Mouse (Mus musculus): ENCODE measurements around the gene Bpifb9a. TPM values are rescaled to one million over a fixed set of nuclear protein-coding genes. Genes with fewer than 3 reads are reported as not detected.
"Not testable (repeated sequence)": the region's sequence is repeated elsewhere in the genome, so short reads cannot be mapped to it uniquely, and the experiment has no call there.

The Bpifb9a gene
- 0.07 TPM in 1 of 2 replicates, not detected in the other for polyA plus RNA-seq (2016; fragmentation: Nextera tagmentation; extraction: Ambion mirVana)

DNA sequence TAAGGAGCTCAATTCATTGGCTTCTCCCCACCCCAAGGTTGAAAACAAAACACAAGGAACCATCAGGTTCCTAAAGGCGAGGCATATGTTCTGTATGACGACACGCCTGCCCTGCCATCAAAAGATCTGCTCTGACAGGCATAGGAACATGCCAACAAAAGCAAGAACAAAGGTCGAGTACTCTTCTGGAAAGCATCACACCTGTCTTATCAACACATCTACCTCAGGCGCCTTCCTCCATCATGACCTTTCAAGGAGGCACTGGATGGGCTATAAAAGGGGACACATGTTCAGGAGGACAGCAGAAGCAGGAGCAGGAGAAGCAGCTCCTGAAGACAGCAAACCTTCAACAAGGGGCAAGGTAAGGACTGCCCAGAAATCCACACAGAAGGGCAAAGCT is at the start of gene Bpifb9a:
Gene Bpifb9a, plus strand, starts transcription at position 301 of the 400 bp plus-strand sequence.
- not testable (repeated sequence) for H3K27ac ChIP-seq

DNA sequence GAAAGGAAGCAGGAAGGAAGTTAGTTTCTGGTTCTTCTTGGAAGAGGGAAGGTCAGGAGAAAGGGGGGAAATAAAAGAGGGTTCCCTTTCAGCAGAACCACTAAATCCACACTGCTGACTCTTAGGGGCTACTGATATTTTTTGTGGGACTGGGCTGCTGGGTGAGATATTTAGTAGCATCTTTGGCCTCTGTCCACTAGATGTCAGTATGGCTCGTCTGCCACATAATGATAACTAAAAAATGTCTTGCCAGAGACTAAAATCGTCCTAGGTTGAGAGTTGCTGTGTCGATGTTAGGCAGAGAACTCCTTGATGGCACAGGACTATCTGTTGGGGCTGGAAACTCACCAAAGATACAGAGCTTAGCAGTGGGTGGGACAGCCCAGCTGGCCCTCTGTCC is 48.5 kb upstream of the Bpifb9a start:
- Histone ChIP-seq H3K27me3 (ENCODE audit: insufficient read depth, poor library complexity, severe bottlenecking) (peaks cover 24% of the 10 kb centered on the region), H3K27ac (no peak overlapping the region), H3K4me3 (no peak overlapping the region), H3K9me3 (no peaks in the 10 kb centered on the region), H3K36me3 (no peaks in the 10 kb centered on the region), H3K4me1 (peaks cover 20% of the 10 kb centered on the region)
- DNase-seq (ENCODE audit: low spot score), result no peak
- 13% methylated on average over 3 of the region's 3 CpGs for WGBS

More for the DNA sequence above, at the start of gene Bpifb9a:
- H3K4me3 ChIP-seq; H3K4me1 ChIP-seq; DNase-seq (ENCODE audit: low spot score); H3K36me3 ChIP-seq; H3K27me3 ChIP-seq (ENCODE audit: insufficient read depth, poor library complexity, severe bottlenecking); H3K9me3 ChIP-seq: not testable (repeated sequence)
- 79% methylated on average over 5 of the region's 5 CpGs for WGBS

DNA sequence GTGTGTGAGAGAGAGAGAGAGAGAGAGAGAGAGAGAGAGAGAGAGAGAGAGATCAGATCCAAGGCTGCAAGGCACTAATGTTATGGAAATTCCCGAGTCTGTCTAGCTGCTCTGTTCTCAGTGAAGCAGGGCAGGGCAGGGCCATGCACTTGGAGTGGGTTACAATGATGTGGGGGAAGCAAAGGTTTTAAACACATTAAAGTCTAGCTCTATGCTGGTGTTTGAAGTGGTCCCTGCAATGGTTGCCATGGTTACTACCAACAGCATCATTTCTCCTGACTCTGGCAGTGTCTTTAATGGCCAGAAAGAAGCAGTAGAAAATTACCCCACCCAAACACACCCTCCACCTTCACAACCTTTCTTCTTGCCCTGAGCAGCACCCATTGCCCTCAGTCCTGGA is 46.5 kb upstream of the Bpifb9a start:
- Histone ChIP-seq H3K9me3 (no peaks in the 10 kb centered on the region), H3K36me3 (no peaks in the 10 kb centered on the region), H3K27ac (no peak overlapping the region), H3K4me3 (no peak overlapping the region), H3K4me1 (peaks cover 18% of the 10 kb centered on the region), H3K27me3 (ENCODE audit: insufficient read depth, poor library complexity, severe bottlenecking) (peaks cover 22% of the 10 kb centered on the region)
- WGBS, result 69% methylated on average over 1 of the region's 1 CpGs
- no peak for DNase-seq (ENCODE audit: low spot score)

DNA sequence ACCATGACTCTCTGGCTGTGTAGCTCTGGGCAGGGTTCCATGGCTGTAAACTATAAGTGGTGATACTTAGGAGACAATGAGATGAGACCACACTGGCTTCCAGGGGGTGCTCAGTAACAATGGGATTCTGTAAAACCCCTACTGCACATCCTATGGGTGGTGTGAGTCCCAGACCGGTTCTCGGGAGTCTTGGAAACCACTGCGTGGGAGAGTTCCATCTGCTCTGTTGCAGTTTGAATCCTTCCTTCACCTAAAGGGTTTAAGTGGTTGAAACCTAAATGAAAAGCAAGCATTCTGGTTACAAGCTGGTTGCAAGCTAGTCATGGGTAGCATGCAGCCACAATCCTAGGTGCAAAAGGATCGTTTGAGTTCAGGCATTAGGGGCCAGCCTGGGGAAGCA is 45.8 kb upstream of the Bpifb9a start:
- Histone ChIP-seq H3K4me3 (no peak overlapping the region), H3K4me1 (peaks cover 10% of the 10 kb centered on the region), H3K36me3 (no peaks in the 10 kb centered on the region), H3K27me3 (ENCODE audit: insufficient read depth, poor library complexity, severe bottlenecking) (peaks cover 22% of the 10 kb centered on the region), H3K9me3 (no peaks in the 10 kb centered on the region), H3K27ac (no peak overlapping the region)
- no peak for DNase-seq (ENCODE audit: low spot score)
- WGBS, result 85% methylated on average over 4 of the region's 4 CpGs

DNA sequence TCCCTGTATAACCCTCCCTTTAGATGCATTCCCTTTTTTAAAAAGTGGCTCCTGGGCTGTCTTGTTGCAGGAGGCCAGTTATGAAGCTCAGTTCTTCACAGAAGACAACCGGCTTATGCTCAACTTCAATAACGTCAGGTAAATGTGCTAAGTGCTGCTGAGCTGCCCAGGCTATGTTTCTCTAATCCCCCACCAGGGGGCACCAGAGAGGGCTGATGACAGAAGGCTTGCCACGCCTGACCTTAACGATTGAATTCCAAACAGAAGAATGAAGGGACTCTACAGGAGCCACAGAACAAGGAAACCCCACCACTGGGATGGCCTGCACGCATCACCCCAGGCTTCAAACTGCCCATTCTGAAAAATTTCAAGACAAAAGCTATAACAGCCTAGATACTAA is 42.5 kb upstream of the Bpifb9a start:
- Histone ChIP-seq H3K36me3 (no peaks in the 10 kb centered on the region), H3K4me1 (no peaks in the 10 kb centered on the region), H3K9me3 (no peaks in the 10 kb centered on the region), H3K4me3 (no peak overlapping the region), H3K27me3 (ENCODE audit: insufficient read depth, poor library complexity, severe bottlenecking) (peaks cover 22% of the 10 kb centered on the region), H3K27ac (no peak overlapping the region)
- 15% methylated on average over 5 of the region's 5 CpGs for WGBS
- peak; percentile 85 for DNase-seq (ENCODE audit: low spot score)

DNA sequence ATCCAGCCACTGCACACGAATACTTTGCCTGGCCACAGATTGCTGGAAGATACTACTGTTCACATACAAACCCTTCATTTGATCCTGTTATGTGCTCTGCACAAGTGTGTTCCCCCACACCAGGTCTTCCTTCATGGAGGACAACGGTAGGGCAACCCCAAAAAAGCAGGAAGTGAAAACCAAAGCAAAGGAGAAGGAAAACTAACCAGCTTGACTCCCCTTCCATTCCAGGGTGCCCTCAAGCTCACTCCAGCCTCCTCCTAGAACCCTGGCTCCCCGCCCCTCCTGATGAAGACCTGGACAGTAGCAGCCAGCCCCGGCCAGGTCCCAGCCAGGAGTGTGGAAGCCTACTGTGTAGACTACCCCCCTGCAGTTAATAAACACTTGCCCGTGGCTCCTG is 37.7 kb upstream of the Bpifb9a start:
- 72% methylated on average over 5 of the region's 5 CpGs for WGBS
- Histone ChIP-seq H3K4me3 (no peak overlapping the region), H3K27me3 (ENCODE audit: insufficient read depth, poor library complexity, severe bottlenecking) (no peaks in the 10 kb centered on the region), H3K27ac (no peak overlapping the region), H3K9me3 (no peaks in the 10 kb centered on the region), H3K36me3 (no peaks in the 10 kb centered on the region), H3K4me1 (peaks cover 23% of the 10 kb centered on the region)
- no peak for DNase-seq (ENCODE audit: low spot score)

DNA sequence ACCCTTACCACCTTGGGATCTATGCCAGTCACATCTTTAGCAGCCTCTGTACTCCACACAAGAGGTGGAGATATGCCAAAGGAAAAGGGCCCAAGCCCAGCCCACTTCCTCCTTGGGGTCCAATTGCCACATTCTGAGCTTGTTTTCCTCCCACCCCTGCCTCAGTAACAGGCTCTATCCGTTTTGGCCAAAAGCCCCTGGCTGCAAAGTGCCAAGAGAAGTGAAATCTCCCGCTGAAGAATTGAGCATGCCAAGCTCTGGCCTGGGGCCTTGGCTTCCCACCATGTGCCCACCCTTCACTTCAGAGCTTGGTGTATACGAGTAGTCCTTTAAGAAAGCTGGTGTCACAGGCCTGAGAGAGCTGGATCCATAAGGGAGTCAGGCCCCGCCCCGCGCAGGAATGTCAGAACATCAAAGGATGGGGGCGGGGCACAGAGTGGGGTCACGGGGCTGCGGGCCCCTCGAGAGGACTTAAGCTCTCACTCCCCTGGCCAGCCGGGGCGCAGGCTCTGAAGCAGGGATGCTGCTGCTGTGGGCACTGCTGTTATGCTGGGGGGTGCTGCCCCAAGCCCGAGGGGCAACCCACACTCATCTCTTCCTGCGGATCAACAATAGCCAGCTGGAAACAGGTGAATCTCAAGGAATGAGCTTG is 34.3 kb upstream of the Bpifb9a start, which contains the start of gene Bpifb5:
Gene Bpifb5, plus strand, starts transcription at position 478 of the 652 bp plus-strand sequence.
- Histone ChIP-seq H3K27me3 (ENCODE audit: insufficient read depth, poor library complexity, severe bottlenecking) (no peaks in the 10 kb centered on the region), H3K27ac (peak within 1 kb of the TSS; percentile 67), H3K9me3 (no peaks in the 10 kb centered on the region), H3K4me3 (peak within 1 kb of the TSS; percentile 35), H3K36me3 (no peaks in the 10 kb centered on the region), H3K4me1 (peaks cover 39% of the 10 kb centered on the region)
- WGBS, result 7% methylated on average over 14 of the region's 14 CpGs
- peak; percentile 80 for DNase-seq (ENCODE audit: low spot score)

DNA sequence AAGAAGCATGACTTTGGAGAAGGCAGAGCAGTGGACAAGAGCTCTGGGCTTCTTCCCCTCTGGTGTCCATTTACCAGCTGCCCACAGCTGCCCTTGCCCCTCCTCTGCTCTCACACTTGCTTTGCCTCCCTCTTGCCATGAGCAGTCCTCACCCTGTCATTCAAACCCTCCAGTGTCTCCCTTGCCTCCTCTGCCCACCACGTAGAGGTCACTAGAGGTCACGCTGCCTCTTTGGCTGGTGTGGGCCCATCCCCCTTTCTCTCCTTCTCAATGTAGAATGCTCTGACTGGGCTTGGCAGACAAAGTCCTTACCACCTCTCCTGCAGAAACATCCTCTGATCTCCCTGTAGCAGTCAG is 33.8 kb upstream of the Bpifb9a start:
- peak overlapping the region; percentile 35 for H3K4me3 ChIP-seq

DNA sequence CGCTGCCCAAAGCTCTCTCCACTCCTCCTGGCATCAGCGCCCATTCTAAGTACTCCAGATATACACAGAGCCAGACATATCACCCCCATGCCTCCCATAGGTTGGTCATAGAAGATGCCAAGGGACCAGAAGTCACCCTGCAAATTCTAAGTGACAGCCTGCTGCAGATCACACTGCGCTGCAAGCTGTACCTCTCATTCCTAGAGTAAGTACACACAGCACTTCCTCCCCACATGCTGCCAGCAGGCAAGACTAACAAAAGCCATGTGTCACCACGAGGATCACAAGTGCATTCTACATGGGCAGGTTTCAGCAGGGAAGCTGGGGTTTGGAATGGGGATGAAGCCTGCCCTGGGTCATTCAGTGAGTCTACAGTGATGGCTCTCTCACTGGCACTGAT is 30.7 kb upstream of the Bpifb9a start:
- no peaks in the 10 kb centered on the region for H3K36me3 ChIP-seq
- peaks cover 42% of the 10 kb centered on the region for H3K4me1 ChIP-seq
- peaks cover 7% of the 10 kb centered on the region; the same call in 1 of the 2 replicates for H3K27me3 ChIP-seq (ENCODE audit: insufficient read depth, poor library complexity, severe bottlenecking)
- 76% methylated on average over 4 of the region's 4 CpGs for WGBS
- DNase-seq (ENCODE audit: low spot score), result no peak
- no peak overlapping the region for H3K4me3 ChIP-seq
- no peaks in the 10 kb centered on the region for H3K9me3 ChIP-seq
- no peak overlapping the region for H3K27ac ChIP-seq

More for the DNA sequence above, 33.8 kb upstream of the Bpifb9a start:
- Histone ChIP-seq H3K27ac (peak overlapping the region; percentile 67), H3K4me1 (peaks cover 42% of the 10 kb centered on the region), H3K27me3 (ENCODE audit: insufficient read depth, poor library complexity, severe bottlenecking) (no peaks in the 10 kb centered on the region; the same call in 1 of the 2 replicates), H3K36me3 (no peaks in the 10 kb centered on the region), H3K9me3 (no peaks in the 10 kb centered on the region)
- DNase-seq (ENCODE audit: low spot score), result no peak
- WGBS, result 21% methylated on average over 2 of the region's 2 CpGs

DNA sequence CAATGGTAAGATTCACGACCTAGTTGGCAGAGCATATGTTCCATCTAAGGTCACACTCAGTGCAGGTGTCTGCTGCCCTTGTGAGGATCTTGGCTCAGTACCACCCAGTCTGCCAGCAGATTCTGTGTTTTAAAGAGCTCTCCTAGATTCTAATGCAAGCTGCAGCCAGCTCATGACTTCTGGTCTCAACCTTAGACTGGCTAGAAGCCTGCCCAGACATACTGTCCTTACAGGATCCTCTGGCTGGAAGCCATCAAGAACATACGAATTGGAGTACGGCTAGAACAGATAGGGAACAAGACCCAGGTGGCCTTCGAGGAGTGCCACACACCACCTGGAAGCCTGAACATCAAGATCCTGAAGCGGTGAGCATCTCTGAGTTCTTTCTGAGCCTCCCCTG is 29.8 kb upstream of the Bpifb9a start:
- no peak overlapping the region for H3K27ac ChIP-seq
- H3K27me3 ChIP-seq (ENCODE audit: insufficient read depth, poor library complexity, severe bottlenecking), result peaks cover 7% of the 10 kb centered on the region; the same call in 1 of the 2 replicates
- H3K4me1 ChIP-seq, result peaks cover 39% of the 10 kb centered on the region
- WGBS, result 78% methylated on average over 5 of the region's 5 CpGs
- no peak for DNase-seq (ENCODE audit: low spot score)
- H3K9me3 ChIP-seq, result no peaks in the 10 kb centered on the region
- no peak overlapping the region for H3K4me3 ChIP-seq
- H3K36me3 ChIP-seq, result no peaks in the 10 kb centered on the region

DNA sequence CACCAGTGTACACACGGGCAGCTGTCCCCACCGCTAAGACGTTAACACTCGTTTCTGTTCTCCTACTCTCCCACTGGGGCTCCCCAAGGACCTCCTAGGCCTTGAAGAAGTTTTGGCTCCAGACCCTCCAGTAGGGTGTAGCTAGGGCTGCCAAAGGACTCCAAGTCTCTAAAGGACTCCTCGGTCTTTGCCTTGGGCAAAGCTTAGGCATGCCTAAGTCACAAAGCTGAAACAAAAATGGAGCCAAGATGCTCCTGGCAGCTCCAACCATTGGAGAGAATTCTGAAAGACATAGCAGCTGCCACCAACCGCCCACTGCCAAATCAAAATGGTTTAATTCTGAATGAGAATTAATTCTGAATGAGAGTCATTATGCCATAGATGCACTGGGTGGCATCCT is 24.2 kb upstream of the Bpifb9a start:
- H3K27ac ChIP-seq, result no peak overlapping the region
- 90% methylated on average over 6 of the region's 6 CpGs for WGBS
- no peak for DNase-seq (ENCODE audit: low spot score)

DNA sequence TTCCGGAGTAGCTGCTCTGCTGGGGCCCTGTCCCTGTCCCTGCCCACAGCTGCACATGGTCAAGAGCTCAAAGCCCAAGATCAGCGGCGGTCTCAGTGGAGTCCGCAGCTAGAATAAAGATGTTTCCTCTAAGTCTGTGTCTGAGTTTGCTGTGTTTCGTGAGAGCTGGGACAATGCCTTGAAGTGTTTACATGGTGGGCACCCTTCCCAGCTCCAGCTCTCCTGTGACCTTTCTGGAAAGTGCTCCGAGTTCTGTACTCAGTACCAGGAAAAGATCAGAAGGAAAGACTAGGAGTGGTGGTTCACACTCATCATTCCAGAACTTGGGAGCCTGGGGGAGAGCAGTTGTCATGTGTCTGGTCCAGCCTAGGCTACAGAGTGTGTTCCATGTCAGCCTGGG is 16.9 kb upstream of the Bpifb9a start:
- no peaks in the 10 kb centered on the region for H3K9me3 ChIP-seq
- DNase-seq (ENCODE audit: low spot score), result no peak
- H3K27ac ChIP-seq, result no peak overlapping the region
- no peak overlapping the region for H3K4me3 ChIP-seq
- WGBS, result 79% methylated on average over 6 of the region's 6 CpGs
- H3K27me3 ChIP-seq (ENCODE audit: insufficient read depth, poor library complexity, severe bottlenecking), result no peaks in the 10 kb centered on the region
- no peaks in the 10 kb centered on the region for H3K4me1 ChIP-seq
- H3K36me3 ChIP-seq, result no peaks in the 10 kb centered on the region

More for the DNA sequence above, 24.2 kb upstream of the Bpifb9a start:
- Histone ChIP-seq H3K27me3 (ENCODE audit: insufficient read depth, poor library complexity, severe bottlenecking) (peaks cover 7% of the 10 kb centered on the region; the same call in 1 of the 2 replicates), H3K36me3 (no peaks in the 10 kb centered on the region), H3K9me3 (no peaks in the 10 kb centered on the region), H3K4me1 (peaks cover 3% of the 10 kb centered on the region; the same call in 1 of the 2 replicates), H3K4me3 (no peak overlapping the region)

DNA sequence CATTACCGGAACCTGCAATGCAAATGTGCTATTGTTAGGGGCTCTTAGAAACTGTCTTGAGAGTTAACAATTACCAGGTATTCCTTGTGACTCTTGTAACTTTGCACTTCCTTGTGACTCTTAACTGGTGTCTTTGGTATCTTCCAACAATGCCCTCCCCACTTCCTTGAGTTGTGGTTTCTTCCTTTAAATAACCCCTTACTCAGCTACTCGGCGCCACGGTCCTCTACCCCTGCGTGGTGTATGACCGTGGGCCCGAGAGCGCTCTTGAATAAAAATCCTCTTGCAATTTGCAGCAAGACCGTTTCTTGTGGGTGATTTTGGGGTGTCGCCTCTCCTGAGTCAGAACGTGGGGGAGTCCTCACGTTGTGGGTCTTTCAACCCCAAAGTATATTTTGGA is 14.9 kb upstream of the Bpifb9a start:
- not testable (repeated sequence) for H3K9me3 ChIP-seq; H3K27ac ChIP-seq; H3K4me1 ChIP-seq; H3K27me3 ChIP-seq (ENCODE audit: insufficient read depth, poor library complexity, severe bottlenecking); DNase-seq (ENCODE audit: low spot score); H3K36me3 ChIP-seq; H3K4me3 ChIP-seq
- WGBS, result 91% methylated on average over 11 of the region's 12 CpGs
